Mouse (Mus musculus) kidney, postnatal 14 days (tissue): ENCODE data around the gene Serinc4.
"Not testable (repeated sequence)": the region's sequence is repeated elsewhere in the genome, so short reads cannot be mapped to it uniquely, and the experiment has no call there.

Experiments used
- DNase-seq: peaks from one replicate; pipeline ENCODE4 v3.0.0; 2022; ENCODE audit warnings: mixed read lengths

Serinc4 gene

DNA sequence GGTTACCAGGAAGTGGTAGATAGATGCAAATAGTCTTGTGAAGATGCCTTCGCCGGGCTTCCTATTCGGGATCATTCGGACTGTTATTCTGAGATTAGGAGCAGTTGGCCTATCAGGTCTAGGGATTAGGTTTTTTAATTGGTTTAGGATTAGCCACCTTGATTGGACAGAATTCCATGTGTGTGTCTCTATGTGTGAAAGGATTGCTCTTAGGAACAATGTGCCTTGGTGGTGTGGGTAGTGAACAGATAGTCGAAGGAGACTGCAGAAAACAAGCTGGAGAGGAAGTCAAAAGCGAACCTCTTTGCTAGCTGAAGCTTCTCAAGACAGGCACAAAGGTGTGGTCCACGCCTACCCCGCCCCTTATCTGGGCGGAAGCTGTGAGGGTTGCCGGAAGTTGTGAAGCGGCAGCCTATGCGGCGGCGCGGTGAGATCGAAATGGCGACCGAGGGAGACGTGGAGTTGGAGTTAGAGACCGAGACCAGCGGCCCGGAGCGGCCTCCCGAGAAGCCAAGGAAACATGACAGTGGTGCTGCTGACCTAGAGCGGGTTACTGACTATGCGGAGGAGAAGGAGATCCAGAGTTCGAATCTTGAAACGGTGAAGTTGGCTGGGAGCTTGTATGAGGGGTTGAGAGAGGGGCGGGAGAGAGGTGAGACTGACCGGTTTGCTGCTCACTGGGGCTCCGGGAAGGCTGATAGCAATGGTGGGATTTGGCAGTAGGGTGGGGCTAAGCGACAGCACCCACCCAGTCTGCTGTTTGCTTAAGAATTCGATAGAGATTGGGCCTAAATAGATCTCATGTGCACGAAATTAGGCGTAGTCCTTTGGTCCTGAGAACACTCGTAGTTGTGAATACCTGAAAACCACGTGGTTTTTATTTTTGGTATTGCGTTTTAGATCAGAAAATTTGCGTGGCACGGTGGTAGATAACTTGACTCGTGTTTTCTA lies at the start of gene Serinc4:
TSS of gene Serinc4 (minus strand) at position 90 of the 951 bp plus-strand sequence.
- peak; percentile 89 for DNase-seq

DNA sequence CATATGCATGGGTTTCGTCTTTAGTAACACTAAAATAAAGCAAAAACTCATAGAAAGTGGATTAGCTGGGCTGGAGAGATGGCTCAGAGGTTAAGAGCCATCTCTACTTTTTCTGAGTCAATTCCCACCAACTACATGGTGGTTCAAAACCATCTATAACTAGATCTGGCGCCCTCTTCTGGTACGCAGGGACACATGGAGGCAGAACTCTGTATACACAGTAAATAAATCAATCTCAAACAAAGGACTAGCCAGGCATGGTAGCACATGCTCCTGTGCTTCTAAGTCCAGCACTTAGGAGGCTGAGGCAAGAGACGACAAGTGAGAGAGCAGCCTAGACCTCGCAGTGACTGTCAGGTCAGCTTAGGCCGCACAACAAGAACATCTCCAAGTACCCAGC lies 45.0 kb upstream of the Serinc4 start:
- DNase-seq = not testable (repeated sequence)

DNA sequence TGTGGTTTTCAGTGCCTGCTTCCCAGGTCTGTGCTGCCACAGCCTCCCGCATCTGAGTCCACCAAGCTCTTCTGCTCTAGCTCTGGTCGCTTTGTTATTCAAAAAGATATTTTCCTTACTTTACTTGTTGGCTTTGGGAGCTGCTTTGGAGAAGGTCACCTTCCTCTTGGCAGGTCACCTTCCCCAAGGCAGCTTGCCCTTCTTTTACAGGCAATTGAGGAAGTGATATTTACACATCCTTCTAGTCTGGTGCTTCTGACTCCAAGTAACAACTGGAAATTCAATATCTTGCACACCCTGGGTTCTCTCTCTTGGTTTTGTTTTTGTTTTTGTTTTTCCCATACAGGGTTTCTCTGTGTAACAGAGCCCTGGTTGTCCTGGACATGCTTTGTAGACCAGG lies 27.8 kb upstream of the Serinc4 start:
- DNase-seq = not testable (repeated sequence)

DNA sequence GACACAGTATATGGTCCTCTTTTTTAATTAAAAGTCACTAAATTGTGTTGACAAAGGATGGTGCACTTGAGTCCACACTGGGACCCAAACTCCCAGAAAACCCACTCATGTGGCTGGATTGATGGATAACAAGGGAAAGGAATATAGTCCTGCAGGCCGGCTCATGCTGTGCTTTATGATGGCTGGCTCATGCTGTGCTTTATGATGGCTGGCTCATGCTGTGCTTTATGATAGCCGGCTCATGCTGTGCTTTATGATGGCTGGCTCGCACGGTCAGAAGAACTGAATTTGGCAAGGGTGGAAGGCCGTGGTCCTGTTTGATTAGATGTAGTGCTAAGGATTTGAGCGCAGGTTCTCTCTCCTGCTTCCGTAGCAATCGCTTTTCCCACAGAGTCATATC lies 27.0 kb upstream of the Serinc4 start:
- DNase-seq = no peak

DNA sequence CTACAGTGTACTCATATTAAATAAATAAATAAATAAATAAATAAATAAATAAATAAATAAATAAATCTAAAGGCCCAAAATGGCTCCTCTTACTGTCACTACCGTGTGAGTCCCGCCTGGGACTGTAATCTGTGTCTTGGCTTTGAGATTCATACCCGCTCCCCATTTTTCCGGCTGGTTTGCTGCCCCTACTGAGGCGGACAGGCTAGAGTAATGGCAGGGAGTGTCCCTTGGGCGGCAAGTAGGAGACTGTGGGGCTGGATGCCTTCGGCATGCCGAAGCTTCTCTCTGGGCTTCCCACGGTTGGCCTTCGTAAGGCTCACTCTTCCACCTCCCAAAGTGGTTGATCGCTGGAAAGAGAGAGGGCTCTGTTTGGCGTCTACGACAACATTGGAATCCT lies 24.3 kb upstream of the Serinc4 start:
- DNase-seq = not testable (repeated sequence)

DNA sequence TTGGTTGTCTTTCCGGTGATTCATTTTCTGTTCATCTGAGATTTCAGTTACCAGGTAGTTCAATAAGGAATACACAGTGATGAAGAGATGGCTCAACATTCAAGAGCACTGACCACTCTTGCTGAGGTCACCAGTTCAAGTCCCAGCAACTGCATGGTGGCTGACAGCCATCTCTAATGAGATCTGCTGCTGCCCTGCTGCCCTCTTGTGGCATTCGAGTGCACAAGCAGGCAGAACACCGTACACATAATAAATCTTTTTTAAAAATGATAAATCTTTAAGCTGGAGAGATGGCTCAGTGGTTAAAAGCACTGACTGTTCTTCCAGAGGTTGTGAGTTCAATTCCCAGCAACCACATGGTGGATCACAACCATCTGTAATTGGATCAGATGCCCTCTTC lies 23.9 kb upstream of the Serinc4 start:
- peak; percentile 17 for DNase-seq

DNA sequence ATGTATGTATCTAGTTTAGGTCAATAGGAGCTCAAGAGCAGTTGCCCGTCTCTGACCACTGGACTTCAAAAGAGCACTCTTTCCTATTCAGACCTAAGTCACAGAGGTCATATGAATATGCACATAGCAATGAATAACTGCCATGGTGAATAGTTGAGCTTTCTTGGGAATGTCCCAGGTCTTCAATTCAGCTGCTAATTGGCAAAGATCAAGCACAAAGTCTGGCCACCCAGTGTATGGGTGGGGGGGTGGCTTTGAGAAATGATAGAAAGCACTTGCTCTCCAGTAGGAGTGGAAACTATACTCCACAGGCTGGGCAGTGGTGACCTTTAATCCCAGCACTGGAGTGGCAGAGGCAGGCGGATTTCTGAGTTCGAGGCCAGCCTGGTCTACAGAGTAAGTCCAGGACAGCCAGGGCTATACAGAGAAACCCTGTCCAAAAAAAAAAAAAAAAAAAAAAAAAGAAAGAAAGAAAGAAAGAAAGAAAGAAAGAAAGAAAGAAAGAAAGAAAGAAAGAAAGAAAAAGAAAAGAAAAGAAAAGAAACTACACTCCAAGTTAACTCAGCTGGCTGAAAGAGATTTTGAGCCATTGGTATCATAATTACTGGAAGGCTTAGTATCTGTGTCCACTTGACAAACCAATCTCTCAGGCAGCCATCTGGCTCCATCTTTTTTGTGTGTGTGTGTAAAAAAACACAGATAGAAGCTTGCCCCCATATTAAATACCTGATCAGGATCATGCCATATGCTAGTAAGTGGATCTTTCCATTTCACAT lies 21.1 kb upstream of the Serinc4 start:
- DNase-seq = no peak

DNA sequence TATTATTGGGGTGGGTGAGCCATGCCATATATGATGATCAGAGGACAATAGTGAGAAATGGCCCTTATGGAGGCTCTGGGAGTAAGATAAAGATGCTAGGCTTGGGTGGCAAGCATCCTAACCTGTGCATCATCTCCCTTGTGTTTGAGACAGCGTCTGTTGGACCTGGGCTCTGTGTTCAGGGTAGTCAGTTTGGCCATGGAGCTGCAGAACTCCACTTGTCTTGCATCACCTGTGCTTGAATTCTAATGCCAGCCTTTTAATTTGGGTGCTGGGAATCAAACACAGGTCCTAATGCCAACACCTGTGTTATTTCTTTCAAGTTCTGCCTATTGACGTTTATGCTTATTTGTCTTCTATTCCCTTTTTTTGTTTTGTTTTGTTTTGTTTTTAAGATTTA lies 18.7 kb upstream of the Serinc4 start:
- DNase-seq = not testable (repeated sequence)

DNA sequence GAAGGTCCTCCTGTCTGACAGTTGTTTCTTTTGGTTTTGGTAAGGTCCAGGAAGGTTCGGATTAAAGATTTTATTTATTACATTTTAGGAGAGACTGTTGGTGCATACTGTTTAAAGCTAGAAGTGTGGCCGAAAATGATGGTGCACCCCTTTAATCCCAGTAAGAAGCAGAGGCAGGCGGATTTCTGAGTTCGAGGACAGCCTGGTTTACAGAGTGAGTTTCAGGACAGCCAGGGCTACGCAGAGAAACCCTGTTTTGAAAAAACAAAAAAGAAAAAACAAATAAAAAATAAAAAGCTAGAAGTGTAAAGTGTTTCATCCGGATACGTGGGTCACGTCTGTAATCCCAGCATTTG lies 17.6 kb upstream of the Serinc4 start:
- no peak for DNase-seq

DNA sequence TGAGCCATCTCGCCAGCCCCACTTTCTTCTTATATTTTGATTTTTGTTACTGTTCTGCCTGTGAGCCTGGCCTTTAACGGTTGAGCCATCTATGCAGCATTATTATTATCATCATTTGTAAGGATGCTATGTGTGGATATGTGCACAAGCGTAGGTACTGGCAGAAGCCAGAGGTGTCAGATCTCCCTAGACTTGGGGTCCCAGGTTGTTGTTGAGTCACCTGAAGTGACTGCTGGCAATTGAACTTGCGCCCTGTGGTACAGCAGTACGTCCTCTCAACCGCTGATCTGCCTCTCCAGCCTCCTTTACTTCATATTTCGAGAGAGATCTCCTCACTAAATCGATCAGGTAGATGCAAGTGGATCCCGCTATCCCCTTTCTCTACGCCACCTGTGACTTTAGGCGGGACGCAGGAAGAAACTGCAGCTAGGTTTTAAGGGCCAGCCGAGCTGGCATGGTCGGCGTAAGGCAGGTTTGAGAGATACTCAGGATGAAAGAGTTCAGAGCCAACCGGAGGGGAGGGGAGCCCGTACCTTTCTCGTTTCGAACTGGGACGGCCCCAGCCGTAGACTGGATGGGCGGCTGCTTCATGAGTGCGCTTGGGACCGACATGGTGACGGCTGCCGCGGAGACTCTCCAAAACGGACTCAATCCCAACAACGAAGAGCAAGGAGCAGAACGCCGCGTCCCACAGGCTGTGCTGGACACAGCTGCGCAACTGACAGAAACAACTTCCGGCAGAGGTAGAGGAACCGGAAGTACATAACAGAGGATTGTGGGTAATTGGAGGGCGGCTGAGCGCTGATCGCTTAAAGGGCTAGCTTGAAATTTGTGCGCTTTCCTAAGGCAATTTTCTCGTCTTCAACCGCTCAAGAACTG lies 17.0 kb upstream of the Serinc4 start, which contains the start of gene Mfap1b:
TSS of gene Mfap1b (minus strand) at position 767 of the 879 bp plus-strand sequence.
- peak; percentile 88 for DNase-seq

DNA sequence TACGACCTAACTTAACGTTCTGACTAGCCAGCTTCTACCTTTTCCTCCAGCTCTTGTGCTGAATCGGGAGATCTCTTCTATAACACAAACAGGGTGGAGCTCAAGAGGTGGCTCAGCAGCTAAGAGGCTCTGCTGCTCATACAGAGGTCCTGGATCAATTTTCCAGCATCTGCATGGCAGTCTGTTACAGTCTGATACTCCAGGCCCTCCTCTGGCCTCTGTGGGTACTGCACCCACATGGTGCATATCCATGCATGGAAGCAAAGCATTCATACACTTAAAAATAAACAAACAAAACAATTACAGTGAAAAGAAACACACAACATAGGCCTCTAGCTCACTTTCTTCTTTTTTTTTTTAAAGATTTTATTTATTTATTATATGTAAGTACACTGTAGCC lies 16.2 kb upstream of the Serinc4 start:
- not testable (repeated sequence) for DNase-seq

DNA sequence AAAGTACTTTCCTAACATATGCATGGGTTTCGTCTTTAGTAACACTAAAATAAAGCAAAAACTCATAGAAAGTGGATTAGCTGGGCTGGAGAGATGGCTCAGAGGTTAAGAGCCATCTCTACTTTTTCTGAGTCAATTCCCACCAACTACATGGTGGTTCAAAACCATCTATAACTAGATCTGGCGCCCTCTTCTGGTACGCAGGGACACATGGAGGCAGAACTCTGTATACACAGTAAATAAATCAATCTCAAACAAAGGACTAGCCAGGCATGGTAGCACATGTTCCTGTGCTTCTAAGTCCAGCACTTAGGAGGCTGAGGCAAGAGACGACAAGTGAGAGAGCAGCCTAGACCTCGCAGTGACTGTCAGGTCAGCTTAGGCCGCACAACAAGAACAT lies 12.4 kb upstream of the Serinc4 start:
- DNase-seq = not testable (repeated sequence)

DNA sequence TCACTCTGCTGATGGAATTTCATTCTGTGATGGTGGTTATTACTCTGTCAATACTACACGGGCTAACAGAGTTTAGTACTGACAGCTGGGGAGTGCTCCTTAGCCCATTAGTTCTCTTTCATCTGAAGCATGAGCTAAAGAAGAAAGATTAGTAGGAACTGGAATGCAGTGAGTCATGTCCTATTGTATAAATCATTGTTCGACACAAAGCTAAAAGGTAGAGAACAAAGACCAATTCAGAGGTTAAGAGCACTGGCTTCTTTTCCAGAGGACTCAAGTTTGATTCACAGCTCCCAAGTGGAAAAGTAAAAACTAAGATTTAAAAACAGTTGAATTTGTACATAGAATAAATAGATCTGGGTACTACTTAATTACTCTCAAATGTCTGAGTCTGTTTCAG lies 3.5 kb upstream of the Serinc4 start:
- DNase-seq = no peak

DNA sequence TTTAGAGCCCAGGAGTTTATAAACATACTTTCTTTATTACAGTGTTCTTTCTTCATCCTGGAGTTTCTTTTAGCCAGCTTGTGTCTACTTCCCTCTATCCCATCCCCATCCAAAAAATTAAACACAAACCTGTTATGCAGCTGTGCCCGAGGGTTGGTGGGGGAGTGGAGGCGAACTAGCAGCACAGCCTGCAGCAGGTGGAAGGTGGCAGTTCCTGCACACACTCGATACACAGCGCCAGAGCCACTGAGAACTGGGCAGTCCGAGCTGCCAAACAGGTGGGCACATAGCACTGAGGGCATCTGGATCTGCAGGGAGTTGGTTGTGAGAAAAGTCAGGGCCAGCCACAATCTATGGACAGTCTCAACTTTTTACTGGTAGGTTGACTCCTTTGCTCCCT lies 1.0 kb downstream of the Serinc4 start:
- DNase-seq = no peak

DNA sequence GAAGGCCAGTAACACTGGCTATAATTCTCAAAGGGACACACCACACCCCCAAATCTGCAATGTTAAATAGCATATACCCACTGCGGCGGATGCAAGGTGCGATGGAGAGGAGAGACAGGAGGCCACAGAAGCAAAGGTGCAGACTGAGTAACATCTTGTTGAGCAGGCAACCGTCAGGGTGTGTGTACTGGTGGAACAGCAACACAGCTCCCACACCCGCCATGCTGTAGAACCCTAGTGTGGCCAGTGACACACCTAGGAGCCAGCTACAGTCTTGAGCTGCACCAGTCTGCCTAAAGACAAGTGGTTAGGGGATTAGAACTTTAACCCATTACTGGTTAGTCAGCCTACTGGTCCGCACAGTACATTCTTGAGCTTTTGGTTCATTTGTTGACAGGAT lies 2.7 kb downstream of the Serinc4 start:
- no peak for DNase-seq

DNA sequence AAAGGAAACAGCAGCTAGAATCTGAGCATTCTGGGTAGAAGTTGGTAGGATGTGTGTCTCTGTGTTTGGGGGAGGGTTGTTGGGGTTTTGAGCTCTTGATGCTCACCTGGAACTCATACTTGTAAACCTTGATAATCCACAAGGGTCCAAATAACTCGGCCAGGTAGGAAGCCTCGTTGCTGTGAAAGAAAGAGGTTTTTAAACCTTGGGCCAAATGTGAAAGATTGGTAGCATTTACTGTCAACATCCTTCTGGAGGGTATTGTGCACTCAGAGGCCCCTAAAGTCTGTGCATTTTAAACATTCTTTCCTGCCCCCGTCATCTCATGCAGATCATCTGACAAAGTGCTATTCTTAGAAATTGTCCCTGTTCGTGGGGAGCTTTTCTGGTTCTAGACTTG lies 3.6 kb downstream of the Serinc4 start, which contains the start of gene Hypk:
TSS of gene Hypk (plus strand) at position 301 of the 400 bp plus-strand sequence.
- DNase-seq = no peak

DNA sequence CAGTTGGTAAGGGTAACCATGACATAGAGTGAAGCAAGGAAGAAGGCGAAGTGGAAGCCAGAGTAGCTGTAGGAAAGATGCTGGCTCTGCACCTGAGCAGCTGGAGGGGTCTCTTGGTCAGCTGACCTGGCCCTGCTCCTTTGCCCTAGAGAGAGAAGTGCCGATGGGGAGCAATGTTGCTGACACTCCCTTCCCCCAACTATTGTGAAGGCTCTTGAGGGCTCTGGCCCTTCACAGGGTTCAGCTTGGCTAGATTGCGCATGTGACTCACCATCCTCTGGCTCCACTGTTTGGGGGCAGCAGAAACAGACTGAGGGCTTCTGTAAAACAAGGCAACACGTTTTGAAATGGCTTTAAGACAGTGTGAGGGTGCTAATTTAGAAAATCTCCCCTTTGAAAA lies 4.2 kb downstream of the Serinc4 start:
- no peak for DNase-seq

DNA sequence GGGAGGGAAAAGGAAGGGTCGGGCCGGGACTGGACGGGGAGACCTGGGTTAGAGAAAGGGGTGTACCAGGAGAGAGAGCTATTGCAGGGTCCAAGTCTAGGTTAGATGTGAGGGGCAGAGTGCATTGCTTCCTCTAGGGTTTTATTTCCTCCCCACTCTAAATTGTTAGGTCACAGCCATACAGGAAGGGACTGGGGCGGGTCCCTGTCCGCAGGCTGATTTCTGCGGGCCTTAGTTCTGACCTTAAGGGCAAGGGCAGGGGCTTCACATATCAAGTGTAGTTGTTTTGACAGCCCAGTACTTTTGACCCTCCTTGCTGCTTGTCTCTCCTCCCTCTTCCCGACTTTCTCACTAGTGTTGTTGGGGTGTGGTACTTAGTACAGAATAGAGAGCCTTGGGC lies 6.5 kb downstream of the Serinc4 start:
- no peak for DNase-seq

DNA sequence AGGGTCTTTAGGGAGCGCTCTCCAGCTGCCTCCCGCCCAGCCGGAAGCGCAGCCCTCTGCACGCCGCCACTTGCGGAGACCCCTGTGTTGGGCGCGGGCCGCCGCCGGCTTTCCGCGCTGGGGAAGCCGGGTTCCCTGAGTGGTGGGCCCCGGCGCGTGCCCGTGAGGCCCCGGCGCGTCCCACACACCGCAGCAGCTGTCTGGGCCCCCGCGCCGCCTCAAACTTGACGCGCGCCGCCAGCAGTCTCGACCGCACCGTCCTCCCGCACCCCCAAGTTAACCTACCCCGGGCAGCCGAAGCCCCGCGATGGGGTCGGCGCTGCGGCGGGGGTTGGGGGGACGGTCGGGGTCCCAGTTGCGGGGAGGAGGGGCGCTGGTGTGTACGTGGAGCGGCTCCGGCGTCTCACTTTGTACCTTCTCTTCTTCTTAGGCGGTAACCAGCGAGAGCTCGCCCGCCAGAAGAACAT lies 7.0 kb downstream of the Serinc4 start:
- DNase-seq = no peak

DNA sequence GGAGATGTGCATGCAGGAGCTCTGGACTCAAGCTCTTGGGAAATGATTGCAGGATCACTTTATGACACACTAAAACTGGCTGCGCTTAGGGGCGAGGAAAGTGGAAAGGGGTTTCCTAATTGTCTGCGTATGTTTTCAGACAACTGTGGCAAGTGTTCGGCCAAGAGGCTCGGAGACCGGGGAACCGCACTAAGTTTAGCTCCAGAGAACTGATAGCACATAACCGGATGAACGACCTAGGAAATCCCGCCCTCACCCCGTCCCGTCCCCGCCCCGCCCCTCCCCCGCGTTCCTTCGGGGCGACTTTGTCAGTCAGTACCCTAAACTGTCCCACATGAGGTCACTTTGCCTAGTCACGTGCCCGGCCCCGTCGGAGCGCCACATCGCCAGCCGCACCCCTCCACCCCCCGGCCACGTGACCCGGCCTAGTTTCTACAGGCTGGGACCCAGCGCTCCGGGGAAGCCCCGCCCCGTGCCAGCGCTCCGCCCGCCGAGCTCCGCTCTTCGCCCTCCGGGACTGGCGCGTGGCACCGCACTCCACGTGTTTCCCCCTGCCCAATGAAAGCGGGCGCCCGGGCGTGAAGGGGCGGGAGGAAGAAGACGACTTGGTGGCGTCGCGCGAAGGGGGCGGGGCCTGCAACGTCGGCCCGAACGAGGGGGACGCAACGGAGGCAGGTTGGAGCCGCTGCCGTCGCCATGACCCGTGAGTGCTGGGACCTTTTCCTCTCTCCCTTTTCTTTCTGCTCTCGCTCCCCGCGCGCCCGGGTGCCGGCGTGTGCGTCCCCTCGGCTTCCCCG lies 7.6 kb downstream of the Serinc4 start, which contains the start of gene Serf2:
TSS of gene Serf2 (plus strand) at position 457 of the 797 bp plus-strand sequence.
- DNase-seq = peak; percentile 100

DNA sequence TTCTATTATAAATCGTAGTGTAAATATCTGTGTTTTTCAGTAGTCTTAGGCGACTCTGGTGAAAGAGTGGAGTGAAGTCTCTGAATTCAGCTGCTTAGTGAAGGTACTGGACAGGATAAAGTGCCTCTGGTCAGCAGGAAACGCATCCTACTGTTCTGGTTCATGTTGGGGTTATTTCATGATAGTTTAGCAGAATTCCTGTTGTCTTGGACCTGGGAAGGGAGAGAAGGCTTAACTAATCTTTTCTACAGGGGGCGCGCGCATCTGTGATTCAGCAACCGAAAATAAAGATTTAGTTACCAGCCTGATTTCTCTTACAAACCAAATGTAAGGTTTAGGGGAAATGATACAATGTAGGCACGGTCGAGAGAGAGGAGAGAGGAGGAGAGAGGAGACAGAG lies 8.4 kb downstream of the Serinc4 start:
- peak; percentile 69 for DNase-seq

DNA sequence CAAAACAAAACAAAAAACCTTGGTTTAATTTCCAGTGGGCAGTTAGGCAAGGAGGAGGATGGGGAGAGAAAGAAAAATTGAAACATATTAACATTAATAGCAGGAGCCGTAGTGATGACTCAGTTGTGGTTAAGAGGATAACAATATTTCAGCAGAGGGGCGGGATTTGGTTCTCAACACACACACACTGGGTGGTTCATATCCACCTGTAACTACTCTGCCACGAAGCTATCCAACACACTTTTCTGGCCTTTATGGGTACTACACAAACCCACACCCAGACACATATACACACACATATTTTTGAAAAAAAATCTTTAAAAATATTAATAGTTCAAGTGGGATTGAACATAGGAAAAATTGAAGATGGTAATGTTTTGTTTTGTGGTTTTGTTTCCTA lies 9.6 kb downstream of the Serinc4 start:
- no peak for DNase-seq
